Mouse (Mus musculus) lung, postnatal 0 days (tissue): ENCODE measurements around the gene Noc3l.
A peak's percentile ranks its signal among the peaks of the same experiment; 100 is the strongest.

Experiments used
- CTCF ChIP-seq: IDR thresholded peaks from 2 replicates; pipeline ENCODE4 v1.5.1; 2016; ENCODE audit warnings: antibody characterized with exemption, mild to moderate bottlenecking
- EP300 ChIP-seq: IDR thresholded peaks from 2 replicates; pipeline ENCODE4 v1.6.1; 2016; ENCODE audit warnings: antibody characterized with exemption, mild to moderate bottlenecking, control low read depth

- TF ChIP-seq CTCF: peak; percentile 25
- TF ChIP-seq EP300: no peak
Measured at GRCm38 (mm10) chr19:38750192-38750591, 68.8 kb downstream of the Noc3l start.
